Mouse (Mus musculus) gastrocnemius, postnatal 36 days (tissue): ENCODE results near the gene Agmat. TPM values are rescaled to one million over a fixed set of nuclear protein-coding genes. Genes with fewer than 3 reads are reported as not detected.

ENCODE experiments used
- DNase-seq, 2 experiments: peaks; one replicate each; pipeline ENCODE4 v3.0.0; 2022
- intact Hi-C: fragments of 180-260 bp; cut with DNase I; formaldehyde crosslinking; loops from one replicate; pipeline ENCODE4 v1.15.1; 2025
- long read RNA-seq, 2 experiments: library from polyadenylated mRNA; stranded (forward); transcript quantifications; one replicate each; pipeline ENCODE4 v2.0.0; 2021
- total RNA-seq, 2 experiments: library from RNA; stranded (reverse); gene quantifications; 2 replicates each; pipeline ENCODE4 v1.2.3; 2021

Gene Agmat
- under 1 TPM in 1 of 2 experiments, not detected in 1; 0.23 TPM for total RNA-seq
- long read RNA-seq, experiment 1 = 0 reads
- long read RNA-seq, experiment 2 = 0 reads

DNA sequence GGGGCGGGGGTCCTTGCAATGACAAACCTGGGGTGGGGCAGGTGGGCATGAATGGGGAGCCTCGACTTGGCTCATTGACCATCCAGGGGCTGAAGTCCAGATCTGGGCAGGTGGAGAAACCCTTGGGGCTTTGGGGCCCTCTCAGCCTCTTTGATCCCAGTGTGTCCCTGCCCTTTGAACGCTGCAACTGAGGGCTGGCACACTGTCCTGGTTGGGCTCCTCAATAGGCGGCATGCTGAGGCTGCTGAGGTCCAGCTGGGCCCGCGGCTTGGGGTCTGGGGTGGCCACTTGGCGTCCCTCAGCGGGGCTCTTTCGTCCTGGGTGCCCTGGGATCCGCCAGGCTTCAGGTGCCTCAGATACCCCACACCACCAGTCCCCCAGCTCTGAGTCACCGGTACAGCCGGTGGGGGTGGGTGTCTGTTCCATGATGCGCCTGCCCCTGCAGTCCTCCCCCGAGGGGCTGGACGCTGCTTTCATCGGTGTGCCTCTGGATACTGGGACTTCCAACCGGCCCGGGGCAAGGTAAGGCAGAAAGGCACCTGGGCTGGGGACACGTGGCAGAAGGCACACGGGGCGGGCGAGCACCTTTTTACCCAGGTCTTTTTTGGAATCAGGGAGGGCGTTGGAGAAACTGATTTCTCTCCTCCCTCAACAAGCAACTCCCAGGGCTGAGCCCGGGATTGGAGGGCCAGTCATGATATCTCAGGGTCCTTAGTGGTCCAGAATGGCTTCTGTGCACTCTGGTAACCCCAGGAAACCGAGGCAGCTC lies at the start of gene Agmat:
Agmat (plus strand) TSS at position 95 of the 769 bp plus-strand sequence.
- no peak for DNase-seq
- intact Hi-C loops = no loop called here

- intact Hi-C loops = no loop called here
- DNase-seq = peak in 1 of 2 experiments; percentile 12
These were observed 41.8 kb upstream of the Agmat start for GRCm38 (mm10) chr4:141704625-141705024.

DNA sequence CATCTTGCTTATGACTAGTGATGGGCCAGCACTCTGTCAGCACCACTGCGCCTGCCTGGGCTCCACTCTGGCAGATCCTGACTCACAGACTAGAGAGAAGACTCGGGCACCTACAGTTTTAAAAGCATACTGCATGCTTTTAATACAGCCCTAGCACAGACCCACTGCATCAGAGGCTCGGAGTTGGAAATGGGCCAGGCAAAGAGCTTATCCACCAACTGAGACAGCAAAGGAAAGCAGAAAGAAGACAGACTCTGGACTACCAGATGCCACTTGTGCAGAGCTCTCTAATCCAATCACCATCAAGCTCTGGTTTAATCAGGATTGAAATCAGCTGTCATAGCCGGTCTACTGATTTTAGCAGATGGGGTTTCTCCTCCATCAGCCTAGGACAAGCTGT lies 41.1 kb upstream of the Agmat start:
- no peak for DNase-seq
- intact Hi-C loops = no loop called here

- DNase-seq = no peak
- intact Hi-C loops = no loop called here
These were observed 38.5 kb upstream of the Agmat start for GRCm38 (mm10) chr4:141708005-141708404.

DNA sequence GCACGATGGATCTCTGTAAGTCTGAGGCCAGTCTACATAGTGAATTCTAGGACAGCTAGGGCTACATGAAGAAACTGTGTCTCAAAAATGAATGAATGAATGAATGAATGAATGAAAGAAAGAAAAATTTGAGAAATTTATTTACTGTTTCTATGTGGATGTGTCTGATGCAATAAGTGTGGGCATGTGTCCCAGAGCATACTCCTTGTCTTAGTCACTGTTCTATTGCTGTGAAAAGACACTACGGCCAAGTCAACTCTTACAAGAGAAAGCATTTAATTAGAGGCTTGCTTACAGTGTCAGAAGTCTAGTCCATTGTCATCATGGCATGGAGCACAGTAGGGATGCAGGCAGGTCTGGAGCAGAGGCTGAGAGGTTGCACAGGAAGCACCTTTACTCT lies 37.5 kb upstream of the Agmat start:
- DNase-seq = no peak
- intact Hi-C loops = no loop called here

- no peak for DNase-seq
- intact Hi-C loops = no loop called here
These were observed 35.2 kb upstream of the Agmat start for GRCm38 (mm10) chr4:141711250-141711649.

- intact Hi-C loops = no loop called here
These were observed 32.8 kb upstream of the Agmat start for GRCm38 (mm10) chr4:141713598-141714142.

GRCm38 (mm10) chr4:141715027-141715426 lies 31.4 kb upstream of the Agmat start:
- DNase-seq = peak; percentile 23 to 24
- intact Hi-C loops = no loop called here

More at GRCm38 (mm10) chr4:141713598-141714142, 32.8 kb upstream of the Agmat start:
- no peak for DNase-seq

GRCm38 (mm10) chr4:141717633-141718032 lies 28.8 kb upstream of the Agmat start:
- intact Hi-C loops = no loop called here
- no peak for DNase-seq

- no peak for DNase-seq
- intact Hi-C loops = no loop called here
These were observed 27.2 kb upstream of the Agmat start for GRCm38 (mm10) chr4:141719304-141719703.

GRCm38 (mm10) chr4:141720761-141721523 lies 25.5 kb upstream of the Agmat start:
- intact Hi-C loops = loop anchor here (5.0 kb wide), 1 partner anchor 71 kb away; the partner anchor contains the start of genes Casp9 and Dnajc16
- DNase-seq = no peak

- DNase-seq = no peak
- intact Hi-C loops = loop anchor here (5.0 kb wide), 1 partner anchor 70 kb away; the partner anchor contains the start of genes Casp9 and Dnajc16
These were observed 24.5 kb upstream of the Agmat start for GRCm38 (mm10) chr4:141721961-141722360.

- intact Hi-C loops = loop anchor here (5.0 kb wide), 1 partner anchor 69 kb away; the partner anchor contains the start of genes Casp9 and Dnajc16
- DNase-seq = peak; percentile 83 to 88
These were observed 23.5 kb upstream of the Agmat start, which contains the start of gene Ddi2 for GRCm38 (mm10) chr4:141722731-141723672. Gene Ddi2 (minus strand): TSS chr4:141723419.

GRCm38 (mm10) chr4:141723673-141724068 lies 22.8 kb upstream of the Agmat start:
- DNase-seq = no peak
- intact Hi-C loops = loop anchor here (5.0 kb wide), 1 partner anchor 69 kb away; the partner anchor contains the start of genes Casp9 and Dnajc16

DNA sequence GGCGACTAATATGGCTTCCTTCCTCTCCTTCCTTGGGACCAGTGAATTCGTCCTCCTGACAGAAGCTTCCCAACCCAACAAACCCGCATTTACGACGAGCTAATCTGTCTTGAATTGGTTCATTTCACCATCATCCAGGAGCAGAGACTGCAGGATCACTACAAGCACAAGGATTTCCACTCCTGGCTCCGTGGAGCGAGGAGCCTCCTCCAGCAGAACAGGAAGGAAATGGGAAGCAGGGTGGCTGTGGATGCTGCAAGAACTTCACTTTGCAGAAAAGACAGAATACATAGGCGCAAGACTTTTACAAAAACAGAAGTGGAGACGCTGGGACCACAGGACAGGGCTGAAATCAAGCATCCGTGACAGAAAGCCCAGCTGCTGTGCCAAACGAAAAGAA lies 21.9 kb upstream of the Agmat start:
- no peak for DNase-seq
- intact Hi-C loops = loop anchor here (5.0 kb wide), 1 partner anchor 68 kb away; the partner anchor contains the start of genes Casp9 and Dnajc16

DNA sequence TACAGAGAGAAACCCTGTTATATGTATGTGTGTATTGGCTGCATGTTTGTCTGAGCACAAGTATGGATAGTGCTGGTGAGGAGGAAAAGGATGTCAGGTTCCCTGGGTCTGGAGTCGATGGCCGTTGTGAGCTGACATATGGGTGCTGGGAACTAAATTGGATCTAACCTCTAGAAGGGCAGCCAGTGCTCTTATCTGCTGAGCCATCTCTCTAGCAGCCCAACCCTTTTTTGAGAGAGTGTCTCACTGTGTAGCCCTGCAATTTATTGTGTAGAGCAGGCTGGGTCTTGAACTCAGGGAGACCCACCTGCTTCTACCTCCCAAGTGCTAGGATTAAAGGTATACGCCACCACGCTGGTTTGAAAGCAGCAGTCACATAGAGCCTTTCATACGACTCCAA lies 21.2 kb upstream of the Agmat start:
- intact Hi-C loops = no loop called here
- no peak for DNase-seq

DNA sequence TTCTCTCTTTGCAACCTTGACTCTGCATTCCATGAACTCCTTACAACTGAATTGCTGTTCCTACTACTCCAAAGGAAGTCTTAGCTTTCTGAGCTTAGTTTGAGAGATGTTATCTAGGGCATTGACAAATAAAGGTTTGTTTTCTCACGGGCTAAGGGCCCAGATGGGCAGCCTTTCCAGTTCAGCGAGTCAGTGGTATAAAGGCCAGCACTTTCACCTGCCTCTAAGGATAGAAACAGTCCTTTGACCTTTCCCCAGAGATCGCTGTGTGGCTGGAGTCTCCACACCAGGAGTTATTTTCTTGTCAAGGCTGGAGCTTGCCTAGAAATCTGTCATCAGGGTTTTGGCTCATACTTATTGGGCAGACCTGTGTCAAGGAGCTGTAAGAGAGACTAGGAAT lies 20.7 kb upstream of the Agmat start:
- intact Hi-C loops = no loop called here
- no peak for DNase-seq

DNA sequence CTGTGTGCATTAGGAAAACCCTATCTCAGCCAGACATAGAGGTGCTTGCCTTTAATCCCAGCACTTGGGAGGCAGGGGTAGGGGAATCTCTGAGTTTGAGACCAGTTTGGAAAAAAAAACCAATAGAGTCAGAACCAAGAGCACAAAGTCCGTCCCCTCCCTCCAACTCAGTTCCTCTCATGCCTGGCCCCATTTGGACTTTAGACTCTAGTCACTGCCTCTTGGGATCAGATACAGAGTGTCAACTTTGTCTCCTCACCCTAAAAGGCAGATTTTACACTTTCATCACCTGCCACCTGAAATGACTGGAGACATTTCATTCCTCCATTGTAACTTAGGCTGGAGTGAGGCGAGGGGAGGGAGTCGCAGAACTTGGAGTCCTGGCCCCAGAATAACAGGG lies 17.2 kb upstream of the Agmat start:
- intact Hi-C loops = no loop called here
- DNase-seq = no peak

GRCm38 (mm10) chr4:141730401-141730800 lies 16.1 kb upstream of the Agmat start:
- intact Hi-C loops = no loop called here
- DNase-seq = no peak

- intact Hi-C loops = no loop called here
These were observed 14.7 kb upstream of the Agmat start for GRCm38 (mm10) chr4:141731766-141732165.

More at GRCm38 (mm10) chr4:141731766-141732165, 14.7 kb upstream of the Agmat start:
- DNase-seq = no peak
